Mouse (Mus musculus) stomach, embryonic 16.5 days (tissue): Measurements from ENCODE around the gene Gfra1. TPM values are rescaled to one million over a fixed set of nuclear protein-coding genes. Genes with fewer than 3 reads are reported as not detected.
A peak's percentile ranks its signal among the peaks of the same experiment; 100 is the strongest.

ENCODE experiments used
- ATAC-seq: fragments of 200-750 bp; cut with Nextera tagmentation; 2 replicates; pipeline ENCODE4 v1.8.0; 2017; ENCODE audit warnings: moderate number of reproducible peaks, moderate TSS enrichment; ENCODE audit not compliant: insufficient read depth, low FRiP score
- H3K27ac ChIP-seq: fragments of 300-500 bp; sonication (generic); 2 replicates; pipeline ENCODE4 v1.5.1; 2014; ENCODE audit warnings: low read length
- H3K27me3 ChIP-seq: fragments of 300-500 bp; sonication (generic); 2 replicates; pipeline ENCODE4 v1.6.1; 2014; ENCODE audit warnings: low read length, control low read depth, mixed read lengths; ENCODE audit not compliant: control insufficient read depth, insufficient read depth
- H3K36me3 ChIP-seq: fragments of 300-500 bp; sonication (generic); 2 replicates; pipeline ENCODE4 v1.6.1; 2014; ENCODE audit warnings: low read length; ENCODE audit not compliant: control insufficient read depth, insufficient read depth
- H3K4me1 ChIP-seq: fragments of 300-500 bp; sonication (generic); 2 replicates; pipeline ENCODE4 v1.6.1; 2014; ENCODE audit warnings: low read length, control low read depth, mixed read lengths; ENCODE audit not compliant: control insufficient read depth, insufficient read depth
- H3K4me2 ChIP-seq: fragments of 300-500 bp; sonication (generic); 2 replicates; pipeline ENCODE4 v1.6.1; 2014; ENCODE audit warnings: low read depth, low read length, mixed read lengths
- H3K4me3 ChIP-seq: fragments of 300-500 bp; sonication (generic); replicated peaks from 2 replicates; pipeline ENCODE4 v1.5.1; 2014; ENCODE audit warnings: mild to moderate bottlenecking, low read length
- H3K9ac ChIP-seq: fragments of 300-500 bp; sonication (generic); 2 replicates; pipeline ENCODE4 v1.6.1; 2014; ENCODE audit warnings: low read length
- H3K9me3 ChIP-seq: fragments of 300-500 bp; sonication (generic); replicated peaks from 2 replicates; pipeline ENCODE4 v1.6.1; 2016; ENCODE audit warnings: low read length, control low read depth; ENCODE audit not compliant: control insufficient read depth
- WGBS: fragments of 180-500 bp; shearing (Covaris S2); extraction: QIAGEN DNeasy Blood & Tissue Kit; methylation state at CpG from one replicate; pipeline ENCODE4 v1.1.7; 2014; 5-methylcytosine and 5-hydroxymethylcytosine counted together
- polyA plus RNA-seq: library from polyadenylated mRNA; unstranded; fragments of >200 nt; fragmentation: Nextera tagmentation; extraction: Ambion mirVana; gene quantifications from 2 replicates; pipeline ENCODE4 v1.2.1, GENCODE M21; 2015

The Gfra1 gene
- polyA plus RNA-seq, 1 experiment from 2014 or later, result 31.1 TPM

DNA sequence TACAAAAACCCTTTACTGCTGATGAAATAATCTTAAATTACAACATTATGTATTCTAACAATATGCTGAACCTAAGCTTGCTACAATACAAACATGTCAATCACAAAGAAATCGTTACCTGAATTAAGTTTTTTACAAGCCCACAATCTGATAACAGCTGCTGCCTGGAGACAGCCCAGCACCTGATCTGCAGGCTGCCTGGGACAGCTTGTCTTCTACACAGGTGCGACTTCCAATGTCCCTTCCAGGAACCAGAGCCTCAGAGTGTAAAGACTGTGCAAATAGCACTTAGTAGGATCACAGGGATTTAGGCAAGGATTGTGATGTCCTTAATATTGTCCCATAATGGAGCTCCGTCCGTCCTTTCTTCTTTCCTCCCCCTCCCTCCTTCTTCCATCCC, 204.0 kb downstream of the Gfra1 start:
- ATAC-seq, result no peak
- Histone ChIP-seq H3K4me3 (no peak overlapping the region), H3K27me3 (no peaks in the 10 kb centered on the region), H3K4me2 (no peak overlapping the region), H3K9me3 (no peaks in the 10 kb centered on the region), H3K27ac (no peak overlapping the region), H3K4me1 (no peaks in the 10 kb centered on the region), H3K9ac (no peak overlapping the region), H3K36me3 (no peaks in the 10 kb centered on the region)
- WGBS, result 65% methylated on average over 4 of the region's 4 CpGs

DNA sequence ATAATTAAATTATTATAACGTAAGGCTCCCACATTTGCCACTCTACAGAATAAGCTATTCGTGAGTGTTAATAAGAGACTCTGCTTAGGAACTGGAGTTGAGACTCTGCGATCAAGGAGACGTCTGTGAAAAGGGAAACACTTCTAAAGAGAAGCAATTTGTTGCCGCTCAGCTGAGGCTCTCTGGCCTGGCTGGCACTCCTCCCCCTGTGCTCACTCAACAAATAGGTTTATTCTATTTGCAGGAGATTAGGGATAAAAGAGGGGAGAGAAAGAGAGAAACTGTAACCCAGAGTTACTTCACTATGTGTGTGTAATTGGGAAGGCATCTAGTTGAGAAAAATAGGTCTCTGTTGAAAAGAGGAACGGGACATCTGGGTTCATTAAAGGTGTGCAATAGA, 204.6 kb downstream of the Gfra1 start:
- no peaks in the 10 kb centered on the region for H3K9me3 ChIP-seq
- 63% methylated on average over 6 of the region's 6 CpGs for WGBS
- H3K27ac ChIP-seq, result no peak overlapping the region
- H3K9ac ChIP-seq, result no peak overlapping the region
- no peak overlapping the region for H3K4me3 ChIP-seq
- no peaks in the 10 kb centered on the region for H3K4me1 ChIP-seq
- H3K36me3 ChIP-seq, result no peaks in the 10 kb centered on the region
- no peaks in the 10 kb centered on the region for H3K27me3 ChIP-seq
- no peak for ATAC-seq
- no peak overlapping the region for H3K4me2 ChIP-seq

DNA sequence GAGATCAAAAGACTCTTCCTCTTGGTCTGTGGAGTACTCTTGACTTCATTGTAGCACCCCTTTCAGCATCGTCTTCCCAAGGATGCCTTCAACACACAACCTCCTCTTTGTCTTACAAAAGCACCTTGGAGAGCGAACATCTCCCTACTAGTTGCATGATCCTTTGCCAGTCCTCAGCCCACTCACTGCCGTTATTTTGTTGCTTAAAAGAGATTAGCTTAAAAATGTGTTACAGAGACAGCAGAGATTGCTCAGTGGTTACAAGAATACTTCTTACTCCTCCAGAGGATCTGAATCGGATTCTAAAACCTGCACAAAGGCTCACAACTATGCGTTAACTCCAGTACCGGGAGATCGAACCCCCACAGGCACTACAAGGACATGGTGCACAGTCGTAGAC, 205.5 kb downstream of the Gfra1 start:
- 85% methylated on average over 8 of the region's 8 CpGs for WGBS
- H3K27me3 ChIP-seq, result no peaks in the 10 kb centered on the region
- no peak overlapping the region for H3K4me3 ChIP-seq
- H3K4me1 ChIP-seq, result no peaks in the 10 kb centered on the region
- H3K9me3 ChIP-seq, result no peaks in the 10 kb centered on the region
- H3K27ac ChIP-seq, result no peak overlapping the region
- H3K4me2 ChIP-seq, result no peak overlapping the region
- no peak overlapping the region for H3K9ac ChIP-seq
- no peak for ATAC-seq
- no peaks in the 10 kb centered on the region for H3K36me3 ChIP-seq

DNA sequence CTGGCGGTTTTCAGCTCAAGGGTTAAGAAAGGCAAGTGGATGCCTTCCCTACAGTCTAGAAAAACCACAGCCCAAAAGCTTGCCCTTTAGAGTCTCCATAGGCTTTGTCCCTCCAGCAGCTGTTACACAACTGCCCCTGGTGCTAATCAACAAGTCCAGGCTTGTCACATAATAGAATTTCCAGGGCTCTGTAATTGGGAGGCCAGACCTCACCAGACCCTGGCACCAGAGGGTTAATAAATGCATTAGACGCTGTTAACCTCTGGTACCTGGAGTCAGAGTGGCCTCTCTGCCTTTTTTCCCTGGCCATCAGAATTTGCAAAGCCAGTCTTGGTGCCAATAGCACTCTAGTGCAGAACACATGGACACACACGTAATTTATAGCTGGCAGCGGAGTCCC, 211.6 kb downstream of the Gfra1 start:
- peak overlapping the region; percentile 51; the same call in 1 of the 2 replicates for H3K27ac ChIP-seq
- 0 out of 2 replicates have a peak, but pooled peaks have one; percentile 31 for ATAC-seq
- H3K36me3 ChIP-seq, result no peaks in the 10 kb centered on the region
- H3K9ac ChIP-seq, result no peak overlapping the region
- no peak overlapping the region for H3K4me2 ChIP-seq
- 50% methylated on average over 4 of the region's 4 CpGs for WGBS
- H3K4me3 ChIP-seq, result no peak overlapping the region
- peaks cover 7% of the 10 kb centered on the region for H3K4me1 ChIP-seq
- no peaks in the 10 kb centered on the region for H3K9me3 ChIP-seq
- H3K27me3 ChIP-seq, result no peaks in the 10 kb centered on the region

DNA sequence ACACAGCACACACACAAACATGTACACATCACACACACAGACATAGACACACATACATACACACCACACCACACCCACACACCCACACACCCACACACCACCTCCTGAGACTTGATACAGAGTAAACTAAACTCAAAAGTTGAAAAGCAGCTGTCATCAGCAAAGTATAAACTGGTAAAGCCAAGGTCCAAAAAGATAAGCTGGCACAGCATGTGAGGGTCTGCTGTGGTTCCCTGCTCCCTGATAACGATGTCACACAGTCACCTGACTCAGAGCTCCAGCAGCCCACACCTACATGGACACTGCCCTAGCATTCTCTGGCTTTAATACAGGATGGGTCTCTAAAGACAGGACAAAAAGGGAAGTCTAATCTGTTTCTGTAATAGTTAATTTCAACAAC, 212.1 kb downstream of the Gfra1 start:
- no peak overlapping the region for H3K27ac ChIP-seq
- no peaks in the 10 kb centered on the region for H3K9me3 ChIP-seq
- no peak overlapping the region for H3K4me2 ChIP-seq
- WGBS, result 61% methylated on average over 1 of the region's 1 CpGs
- H3K4me3 ChIP-seq, result no peak overlapping the region
- H3K36me3 ChIP-seq, result no peaks in the 10 kb centered on the region
- no peak overlapping the region for H3K9ac ChIP-seq
- no peaks in the 10 kb centered on the region for H3K27me3 ChIP-seq
- ATAC-seq, result peak; percentile 58; the same call in 1 of the 2 replicates
- H3K4me1 ChIP-seq, result peaks cover 7% of the 10 kb centered on the region

DNA sequence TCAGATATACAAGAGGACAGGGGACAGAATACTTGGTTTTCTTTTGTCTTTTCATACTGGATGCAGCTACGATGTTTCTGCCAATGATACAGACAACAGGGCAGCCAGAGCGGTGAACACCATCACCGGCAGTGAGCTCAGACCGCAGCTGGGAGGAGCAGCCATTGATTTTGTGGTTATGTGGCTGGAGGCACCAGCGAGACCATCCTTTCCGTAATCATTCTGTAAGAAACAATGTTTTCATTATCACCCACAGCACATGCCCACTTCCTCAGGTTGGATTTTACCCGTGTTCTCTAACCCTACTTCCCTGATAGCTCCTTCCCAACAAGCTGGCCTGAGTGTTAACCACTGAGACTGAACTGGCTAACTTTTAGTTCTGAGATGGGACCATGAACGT, 217.4 kb downstream of the Gfra1 start:
- no peaks in the 10 kb centered on the region for H3K36me3 ChIP-seq
- H3K9ac ChIP-seq, result no peak overlapping the region
- no peak overlapping the region for H3K4me3 ChIP-seq
- H3K9me3 ChIP-seq, result no peaks in the 10 kb centered on the region
- ATAC-seq, result no peak
- WGBS, result 75% methylated on average over 8 of the region's 8 CpGs
- H3K4me1 ChIP-seq, result no peaks in the 10 kb centered on the region
- H3K4me2 ChIP-seq, result no peak overlapping the region
- H3K27me3 ChIP-seq, result no peaks in the 10 kb centered on the region
- no peak overlapping the region for H3K27ac ChIP-seq

DNA sequence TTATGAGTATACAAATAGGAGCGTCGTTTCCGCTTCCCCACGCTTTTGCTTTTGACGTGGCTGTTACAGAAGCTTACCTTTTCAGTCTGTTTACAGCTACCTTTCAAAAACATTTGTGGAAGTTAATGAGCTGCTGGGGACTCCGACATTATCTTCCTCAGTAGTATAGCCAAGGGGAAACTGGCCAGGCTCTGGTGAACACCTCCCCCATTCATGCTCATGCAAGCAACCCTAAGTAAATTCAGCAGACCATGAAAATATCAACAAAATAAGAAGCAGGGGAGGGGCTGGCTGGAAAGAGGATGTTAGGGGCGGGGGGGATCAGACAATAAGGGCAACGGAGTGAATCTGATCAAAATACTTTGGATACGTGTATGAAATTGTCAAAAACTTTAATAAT, 228.0 kb downstream of the Gfra1 start:
- Histone ChIP-seq H3K36me3 (no peaks in the 10 kb centered on the region), H3K4me3 (no peak overlapping the region), H3K9me3 (no peaks in the 10 kb centered on the region), H3K9ac (no peak overlapping the region), H3K27me3 (no peaks in the 10 kb centered on the region), H3K4me1 (no peaks in the 10 kb centered on the region), H3K27ac (no peak overlapping the region), H3K4me2 (no peak overlapping the region)
- WGBS, result 67% methylated on average over 9 of the region's 9 CpGs
- ATAC-seq, result no peak

DNA sequence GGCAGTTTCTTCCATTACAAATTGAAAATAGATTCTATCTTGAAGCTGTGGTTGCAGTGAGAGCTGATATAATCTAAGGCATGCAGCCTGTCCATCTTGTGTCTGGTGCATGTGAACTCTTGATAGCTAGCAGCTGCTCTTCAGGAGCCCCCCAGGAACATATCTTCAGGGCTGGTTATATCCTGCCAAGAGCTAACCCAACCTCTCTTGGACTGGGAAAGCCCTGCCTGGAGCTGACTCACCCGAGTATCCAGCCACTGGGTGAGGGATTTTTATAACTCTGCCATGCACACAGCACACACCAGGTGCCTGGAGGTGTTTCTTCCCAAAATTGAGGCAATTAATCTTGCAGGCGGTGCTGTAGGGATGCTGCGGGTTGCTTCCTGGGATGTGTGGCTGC, 228.8 kb downstream of the Gfra1 start:
- H3K27ac ChIP-seq, result no peak overlapping the region
- no peaks in the 10 kb centered on the region for H3K27me3 ChIP-seq
- H3K9me3 ChIP-seq, result no peaks in the 10 kb centered on the region
- no peak overlapping the region for H3K4me2 ChIP-seq
- no peaks in the 10 kb centered on the region for H3K36me3 ChIP-seq
- no peak overlapping the region for H3K4me3 ChIP-seq
- no peak for ATAC-seq
- 41% methylated on average over 3 of the region's 3 CpGs for WGBS
- no peak overlapping the region for H3K9ac ChIP-seq
- H3K4me1 ChIP-seq, result no peaks in the 10 kb centered on the region

DNA sequence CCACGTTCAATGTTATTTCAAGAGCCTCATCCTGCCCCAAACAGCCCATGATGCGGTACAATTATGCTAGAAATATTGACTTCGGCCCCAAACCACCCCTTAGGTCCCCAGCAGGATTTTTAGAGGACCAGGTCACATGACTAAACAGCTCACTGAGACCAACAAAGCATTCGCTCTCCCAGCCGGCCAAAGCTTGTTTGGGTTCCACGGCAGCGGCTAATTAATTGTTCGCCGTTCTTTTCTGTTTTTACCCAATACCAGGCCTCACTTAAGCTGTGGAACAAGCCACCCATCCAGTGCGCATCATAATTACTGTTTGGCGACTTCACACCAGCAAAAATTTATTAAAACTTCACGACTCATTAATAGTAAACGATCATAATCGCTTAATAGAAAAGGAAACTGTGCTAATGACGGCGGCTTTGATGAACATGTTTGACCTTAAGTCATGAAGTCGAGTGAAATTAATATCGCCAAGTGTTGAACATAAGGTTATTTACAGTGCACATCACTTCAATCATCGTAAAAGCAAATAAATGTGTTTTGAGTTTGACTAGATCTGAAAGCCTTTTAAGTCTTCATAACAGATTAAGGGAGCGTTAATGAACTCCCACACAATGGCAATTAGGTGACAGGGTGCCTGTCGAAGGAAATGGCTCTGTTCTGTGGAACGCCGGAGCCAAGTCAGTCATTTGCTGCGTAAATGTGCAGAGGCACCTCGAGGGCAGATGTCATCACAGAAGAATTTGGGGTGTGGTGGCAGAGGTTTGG, 235.5 kb downstream of the Gfra1 start:
- WGBS, result 70% methylated on average over 25 of the region's 25 CpGs
- Histone ChIP-seq H3K27ac (no peak overlapping the region), H3K4me1 (no peaks in the 10 kb centered on the region), H3K4me2 (no peak overlapping the region), H3K4me3 (no peak overlapping the region), H3K36me3 (no peaks in the 10 kb centered on the region), H3K9me3 (no peaks in the 10 kb centered on the region), H3K9ac (no peak overlapping the region), H3K27me3 (no peaks in the 10 kb centered on the region)
- ATAC-seq, result no peak
